Mouse (Mus musculus): ENCODE measurements at regions not wholly inside any gene's neighbourhood (a gene's known extent, or its start where the extent isn't known, plus 50 kb on each side); places are given as distances from the start of the nearest gene placed in this dataset.
A peak's percentile ranks its signal among the peaks of the same experiment; 100 is the strongest.

DNA sequence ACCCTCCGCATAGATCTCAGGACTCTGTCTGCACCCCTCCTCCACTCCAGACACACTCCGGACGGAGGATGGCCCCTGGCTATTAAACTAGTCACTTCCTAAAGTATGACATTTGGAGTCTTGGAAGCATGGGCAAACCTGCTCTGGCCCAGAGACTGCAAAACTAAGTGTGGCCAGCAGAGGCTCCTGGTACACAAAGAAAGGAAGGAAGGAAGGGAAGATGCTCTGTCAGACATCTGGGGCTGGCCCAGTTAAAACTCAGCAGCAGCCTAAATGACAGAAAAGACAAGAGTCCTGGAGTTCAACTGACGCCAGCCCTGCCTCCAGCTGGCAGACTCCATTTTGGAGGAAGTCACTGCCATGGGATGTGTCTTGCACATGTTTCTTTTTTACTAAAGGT lies 137.3 kb upstream of the Azi2 start:
- Histone ChIP-seq H3K36me3 (no peaks in the 10 kb centered on the region), H3K9me3 (replicated peaks) (no peaks in the 10 kb centered on the region), H3K27ac (replicated peaks) (no peak overlapping the region), H3K4me1 (no peaks in the 10 kb centered on the region), H3K4me3 (no peak overlapping the region), H3K27me3 (ENCODE audit: low read depth, poor library complexity, severe bottlenecking) (no peaks in the 10 kb centered on the region)
- DNase-seq (ENCODE audit: low spot score), result peak; percentile 36
- WGBS, result 64% methylated on average over 4 of the region's 4 CpGs

DNA sequence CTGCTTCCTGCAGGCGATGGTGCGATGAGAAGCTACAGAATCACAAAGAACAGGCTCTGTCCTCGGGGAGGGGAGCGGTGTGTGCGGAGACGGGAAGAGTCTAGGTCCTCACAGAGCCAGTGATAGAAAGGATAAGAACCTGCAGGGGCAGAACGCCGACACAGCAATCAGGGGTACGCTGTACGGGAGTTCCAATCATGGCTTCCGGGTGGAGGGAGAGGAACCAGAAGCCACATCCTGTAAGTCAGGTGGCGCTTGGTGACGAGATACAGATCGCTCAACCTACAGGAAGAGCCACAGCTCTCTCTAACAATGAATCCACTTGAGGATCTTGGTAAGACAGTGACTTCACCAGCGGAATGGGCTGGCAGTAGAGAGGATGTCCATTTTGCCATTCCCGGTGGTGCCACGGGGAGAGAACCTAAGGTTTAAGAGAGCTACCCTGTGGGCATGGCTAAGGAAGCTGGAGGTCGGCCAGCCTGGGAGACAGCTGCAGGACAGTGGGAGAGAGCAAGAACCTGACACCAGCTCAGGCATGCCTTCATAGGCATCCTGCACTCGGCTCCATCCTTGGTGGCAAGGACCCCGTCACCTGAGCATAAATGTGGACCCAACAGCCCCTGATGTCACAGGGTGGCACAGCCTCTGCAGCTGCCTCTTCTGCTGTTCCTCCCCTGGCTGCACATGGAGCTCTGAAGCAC lies 137.9 kb upstream of the Azi2 start:
- no peaks in the 10 kb centered on the region for H3K4me1 ChIP-seq
- DNase-seq (ENCODE audit: low spot score), result no peak
- H3K4me3 ChIP-seq, result no peak overlapping the region
- WGBS, result 92% methylated on average over 20 of the region's 20 CpGs
- H3K27ac ChIP-seq (replicated peaks), result no peak overlapping the region
- H3K36me3 ChIP-seq, result no peaks in the 10 kb centered on the region
- no peaks in the 10 kb centered on the region for H3K9me3 ChIP-seq (replicated peaks)
- H3K27me3 ChIP-seq (ENCODE audit: low read depth, poor library complexity, severe bottlenecking), result no peaks in the 10 kb centered on the region

DNA sequence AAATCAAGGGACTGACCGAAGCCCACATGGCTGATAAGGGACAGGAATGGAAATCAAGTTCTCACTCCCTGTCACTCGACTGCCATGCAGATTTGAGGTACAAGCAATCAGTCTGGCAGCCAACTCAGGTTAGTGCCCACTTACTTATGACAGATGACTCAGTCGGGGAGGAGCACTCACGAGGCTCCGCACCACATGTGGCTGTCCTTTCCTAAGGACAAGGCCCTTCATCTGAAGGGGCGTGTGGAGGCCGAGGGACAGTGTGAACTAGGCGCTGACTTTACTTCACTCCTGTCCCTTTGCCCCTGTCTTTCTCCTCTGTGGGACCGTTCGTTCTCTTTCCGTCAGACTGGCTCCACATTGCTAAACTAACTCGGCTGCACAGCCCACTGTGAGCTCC lies 139.7 kb upstream of the Azi2 start:
- Histone ChIP-seq H3K27me3 (ENCODE audit: low read depth, poor library complexity, severe bottlenecking) (no peaks in the 10 kb centered on the region), H3K4me3 (no peak overlapping the region), H3K9me3 (replicated peaks) (no peaks in the 10 kb centered on the region), H3K36me3 (no peaks in the 10 kb centered on the region), H3K4me1 (no peaks in the 10 kb centered on the region), H3K27ac (replicated peaks) (no peak overlapping the region)
- 90% methylated on average over 12 of the region's 12 CpGs for WGBS
- no peak for DNase-seq (ENCODE audit: low spot score)

DNA sequence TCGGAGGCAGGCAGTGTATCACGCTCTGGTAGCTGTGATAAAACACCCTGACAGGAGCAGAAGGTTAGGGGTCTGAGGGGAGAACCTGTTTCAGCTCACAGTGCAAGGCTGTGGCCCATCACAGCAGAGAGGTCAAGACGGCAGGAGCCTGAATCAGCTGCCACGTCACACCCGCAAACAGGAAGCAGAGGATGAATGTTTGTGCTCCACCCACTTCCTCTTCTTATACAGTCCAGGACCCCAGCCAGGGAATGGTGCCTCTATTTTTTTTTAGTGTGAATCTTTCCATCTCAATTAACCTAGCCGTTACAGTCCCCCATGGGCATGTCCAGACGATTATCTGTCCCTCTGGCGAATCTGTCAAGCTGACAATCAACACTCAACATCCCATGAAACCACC lies 143.8 kb upstream of the Azi2 start:
- no peak overlapping the region for H3K27ac ChIP-seq (replicated peaks)
- no peaks in the 10 kb centered on the region for H3K9me3 ChIP-seq (replicated peaks)
- H3K27me3 ChIP-seq (ENCODE audit: low read depth, poor library complexity, severe bottlenecking), result no peaks in the 10 kb centered on the region
- no peak overlapping the region for H3K4me3 ChIP-seq
- 84% methylated on average over 8 of the region's 8 CpGs for WGBS
- no peaks in the 10 kb centered on the region for H3K36me3 ChIP-seq
- no peak for DNase-seq (ENCODE audit: low spot score)
- no peaks in the 10 kb centered on the region for H3K4me1 ChIP-seq

DNA sequence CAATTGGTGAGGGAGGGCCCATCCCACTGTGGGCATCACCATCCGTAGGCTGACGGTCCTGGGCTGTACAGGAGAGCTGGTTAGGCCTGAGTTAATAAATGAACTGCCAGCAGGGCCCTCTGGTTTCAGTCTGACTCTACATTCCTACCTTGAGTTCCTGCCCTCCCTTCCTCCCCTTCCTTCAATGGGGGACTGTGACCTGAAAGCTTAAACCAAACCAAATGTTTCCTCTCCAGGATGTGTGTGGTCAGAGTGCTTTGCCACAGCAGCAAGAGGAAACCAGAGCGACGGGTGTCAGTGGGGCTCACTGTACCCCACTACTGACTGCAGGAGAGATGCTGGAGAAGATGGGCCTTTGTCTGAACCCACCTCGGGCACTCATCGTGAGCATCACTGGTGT lies 147.7 kb upstream of the Azi2 start:
- no peaks in the 10 kb centered on the region for H3K4me1 ChIP-seq
- no peaks in the 10 kb centered on the region for H3K36me3 ChIP-seq
- 86% methylated on average over 6 of the region's 6 CpGs for WGBS
- DNase-seq (ENCODE audit: low spot score), result no peak
- no peak overlapping the region for H3K4me3 ChIP-seq
- H3K9me3 ChIP-seq (replicated peaks), result no peaks in the 10 kb centered on the region
- H3K27ac ChIP-seq (replicated peaks), result no peak overlapping the region
- no peaks in the 10 kb centered on the region for H3K27me3 ChIP-seq (ENCODE audit: low read depth, poor library complexity, severe bottlenecking)

DNA sequence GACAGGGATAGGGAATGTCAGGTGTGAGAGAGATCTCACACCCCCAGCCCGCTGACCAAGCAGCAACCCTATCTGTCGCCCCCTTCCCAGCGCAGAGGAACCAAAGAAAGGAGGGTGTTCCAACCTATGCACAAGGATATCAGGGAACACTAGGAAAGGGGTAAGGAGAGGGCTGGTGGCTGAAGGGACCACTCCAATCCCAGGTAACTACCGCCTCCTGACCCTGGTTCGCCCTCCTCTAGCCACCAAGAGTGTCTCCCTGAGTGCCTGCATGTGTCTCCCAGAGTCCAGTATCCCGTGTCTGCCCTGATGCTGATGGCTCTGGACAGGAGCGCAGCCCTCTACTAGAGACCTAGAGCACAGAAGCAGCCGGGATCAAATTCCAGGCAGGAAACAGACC lies 167.1 kb upstream of the Azi2 start:
- 33% methylated on average over 8 of the region's 8 CpGs for WGBS
- H3K36me3 ChIP-seq, result no peaks in the 10 kb centered on the region
- DNase-seq (ENCODE audit: low spot score), result no peak
- H3K27me3 ChIP-seq (ENCODE audit: low read depth, poor library complexity, severe bottlenecking), result peaks cover 62% of the 10 kb centered on the region
- no peaks in the 10 kb centered on the region for H3K9me3 ChIP-seq (replicated peaks)
- H3K4me3 ChIP-seq, result peak overlapping the region; percentile 75
- H3K27ac ChIP-seq (replicated peaks), result peak overlapping the region; percentile 84; the same call in 1 of the 2 replicates
- peaks cover 19% of the 10 kb centered on the region for H3K4me1 ChIP-seq

DNA sequence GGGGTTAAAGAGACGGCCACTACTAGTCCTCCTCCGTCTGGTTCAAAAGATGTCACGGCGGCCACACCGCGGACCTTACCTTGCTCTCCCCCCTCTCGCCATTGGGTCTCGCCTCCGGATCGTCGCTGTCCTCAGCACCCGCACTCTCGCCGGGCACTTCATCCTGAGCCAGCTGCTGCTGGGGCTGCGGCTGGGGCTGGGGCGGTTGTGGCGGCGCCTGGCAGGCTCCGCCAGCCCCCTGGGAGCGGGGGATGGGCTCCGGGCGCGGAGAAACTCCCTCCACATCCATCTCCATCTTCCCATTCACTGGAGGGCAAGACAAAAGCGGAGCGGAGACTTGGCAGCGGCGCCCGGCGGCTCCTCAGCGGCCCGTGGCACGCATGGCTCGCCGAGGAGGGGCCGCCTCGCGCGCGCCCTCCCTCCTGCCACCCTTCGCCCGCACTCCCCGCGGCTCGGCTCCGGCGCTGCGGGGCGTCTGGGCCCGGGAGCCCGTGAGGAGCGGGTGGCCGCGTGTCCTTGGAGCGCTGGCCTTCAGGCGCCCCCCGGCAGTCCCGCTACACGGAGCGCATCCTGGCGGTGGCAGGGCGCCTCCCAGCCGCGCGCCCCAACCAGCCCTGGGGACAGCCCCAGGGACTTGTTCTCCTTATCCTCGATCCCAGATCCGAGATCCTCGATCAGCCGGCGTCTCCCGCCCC lies 167.8 kb upstream of the Azi2 start:
- Histone ChIP-seq H3K4me1 (peaks cover 19% of the 10 kb centered on the region), H3K9me3 (replicated peaks) (no peaks in the 10 kb centered on the region), H3K36me3 (no peaks in the 10 kb centered on the region), H3K27me3 (ENCODE audit: low read depth, poor library complexity, severe bottlenecking) (peaks cover 62% of the 10 kb centered on the region), H3K27ac (replicated peaks) (peak overlapping the region; percentile 84), H3K4me3 (peak overlapping the region; percentile 75)
- under 1% methylated on average over 66 of the region's 70 CpGs for WGBS
- peak; percentile 59 for DNase-seq (ENCODE audit: low spot score)

DNA sequence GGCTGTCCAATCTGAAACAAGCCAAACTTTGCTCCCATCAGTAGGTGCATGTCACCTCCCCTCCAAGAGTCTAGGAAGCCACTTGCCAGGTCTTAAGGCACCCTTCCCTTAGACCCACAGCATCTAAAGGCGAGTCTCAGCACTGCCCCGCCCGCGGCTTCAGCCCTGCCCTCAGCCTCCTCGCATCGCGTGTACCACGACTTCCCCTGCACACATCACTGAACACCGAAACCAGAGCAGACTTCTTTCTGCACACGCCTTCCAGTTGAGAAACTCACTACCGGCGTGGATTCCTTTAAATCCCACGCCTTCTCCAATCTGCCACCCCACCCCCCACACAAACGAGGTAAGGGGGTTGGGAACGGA lies 168.3 kb upstream of the Azi2 start:
- peak; percentile 43 for DNase-seq (ENCODE audit: low spot score)
- peak overlapping the region; percentile 84 for H3K27ac ChIP-seq (replicated peaks)
- H3K4me1 ChIP-seq, result peaks cover 19% of the 10 kb centered on the region
- H3K36me3 ChIP-seq, result no peaks in the 10 kb centered on the region
- under 1% methylated on average over 15 of the region's 15 CpGs for whole genome bisulfite sequencing
- H3K9me3 ChIP-seq (replicated peaks), result no peaks in the 10 kb centered on the region
- H3K4me3 ChIP-seq, result peak overlapping the region; percentile 75
- H3K27me3 ChIP-seq (ENCODE audit: low read depth, poor library complexity, severe bottlenecking), result peaks cover 62% of the 10 kb centered on the region

DNA sequence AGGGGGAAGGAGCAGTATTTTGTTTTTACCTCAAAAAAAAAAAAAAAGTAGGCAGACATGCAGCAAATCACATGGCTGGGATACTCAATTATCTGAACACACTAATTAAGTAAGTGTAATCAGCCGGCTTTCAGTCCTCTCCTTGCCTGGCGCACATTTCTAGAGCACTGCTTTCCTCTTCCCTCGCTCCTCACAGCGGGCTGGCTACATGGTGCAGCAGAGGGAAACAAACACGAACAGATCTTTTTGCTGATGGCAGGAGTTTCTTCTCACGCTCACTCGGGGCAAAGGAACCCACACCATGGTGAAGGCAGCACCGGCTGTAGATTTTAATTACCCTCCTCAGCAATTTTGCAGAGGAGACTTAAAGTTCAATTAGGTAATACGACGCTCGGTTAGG lies 169.7 kb upstream of the Azi2 start:
- DNase-seq (ENCODE audit: low spot score), result no peak
- Histone ChIP-seq H3K27me3 (ENCODE audit: low read depth, poor library complexity, severe bottlenecking) (peaks cover 60% of the 10 kb centered on the region), H3K36me3 (no peaks in the 10 kb centered on the region), H3K27ac (replicated peaks) (no peak overlapping the region), H3K4me3 (no peak overlapping the region), H3K9me3 (replicated peaks) (no peaks in the 10 kb centered on the region), H3K4me1 (peaks cover 19% of the 10 kb centered on the region)
- 77% methylated on average over 11 of the region's 11 CpGs for WGBS

DNA sequence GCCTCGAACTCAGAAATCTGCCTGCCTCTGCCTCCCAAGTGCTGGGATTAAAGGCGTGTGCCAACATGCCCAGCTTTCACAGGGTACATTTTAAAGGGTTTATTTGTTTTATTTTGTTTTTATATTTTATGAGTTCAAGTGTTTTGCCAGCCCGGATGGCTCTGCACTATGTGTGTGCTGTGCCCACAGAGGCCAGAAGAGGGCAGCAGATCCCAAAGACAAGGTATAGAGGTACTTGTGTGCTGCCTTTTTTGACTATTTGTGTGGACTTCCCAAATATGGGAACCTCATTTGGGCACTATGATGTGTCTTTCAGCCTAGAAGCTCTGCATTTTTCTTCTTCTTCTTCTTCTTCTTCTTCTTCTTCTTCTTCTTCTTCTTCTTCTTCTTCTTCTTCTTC lies 176.4 kb upstream of the Azi2 start:
- Histone ChIP-seq H3K36me3 (no peaks in the 10 kb centered on the region), H3K27ac (replicated peaks) (no peak overlapping the region), H3K4me3 (no peak overlapping the region), H3K4me1 (no peaks in the 10 kb centered on the region), H3K27me3 (ENCODE audit: low read depth, poor library complexity, severe bottlenecking) (no peaks in the 10 kb centered on the region), H3K9me3 (replicated peaks) (no peaks in the 10 kb centered on the region)
- DNase-seq (ENCODE audit: low spot score), result no peak
- 90% methylated on average over 3 of the region's 3 CpGs for WGBS

DNA sequence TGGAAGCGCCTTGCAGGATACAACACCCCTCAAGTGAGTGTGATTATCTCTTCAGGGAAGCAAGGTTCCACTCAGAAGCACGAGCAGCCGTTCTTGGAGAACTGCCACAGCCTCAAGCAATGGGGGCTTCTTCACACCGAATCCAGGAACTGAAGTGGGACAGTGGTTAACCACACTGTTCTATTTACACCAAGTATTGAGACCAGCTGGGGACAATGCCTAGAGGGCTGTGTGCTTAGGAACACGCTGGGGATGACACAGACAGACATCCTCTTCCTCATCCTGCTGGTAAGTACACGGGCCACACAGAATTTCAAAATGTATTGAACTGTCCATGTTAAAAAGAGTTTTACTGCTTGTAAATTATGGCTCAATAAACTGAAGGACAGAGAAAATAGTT lies 177.0 kb upstream of the Azi2 start:
- 88% methylated on average over 6 of the region's 6 CpGs for WGBS
- H3K4me1 ChIP-seq, result peaks cover 3% of the 10 kb centered on the region; the same call in 1 of the 2 replicates
- H3K27ac ChIP-seq (replicated peaks), result no peak overlapping the region
- no peaks in the 10 kb centered on the region for H3K9me3 ChIP-seq (replicated peaks)
- no peaks in the 10 kb centered on the region for H3K36me3 ChIP-seq
- DNase-seq (ENCODE audit: low spot score), result no peak
- no peak overlapping the region for H3K4me3 ChIP-seq
- H3K27me3 ChIP-seq (ENCODE audit: low read depth, poor library complexity, severe bottlenecking), result no peaks in the 10 kb centered on the region

DNA sequence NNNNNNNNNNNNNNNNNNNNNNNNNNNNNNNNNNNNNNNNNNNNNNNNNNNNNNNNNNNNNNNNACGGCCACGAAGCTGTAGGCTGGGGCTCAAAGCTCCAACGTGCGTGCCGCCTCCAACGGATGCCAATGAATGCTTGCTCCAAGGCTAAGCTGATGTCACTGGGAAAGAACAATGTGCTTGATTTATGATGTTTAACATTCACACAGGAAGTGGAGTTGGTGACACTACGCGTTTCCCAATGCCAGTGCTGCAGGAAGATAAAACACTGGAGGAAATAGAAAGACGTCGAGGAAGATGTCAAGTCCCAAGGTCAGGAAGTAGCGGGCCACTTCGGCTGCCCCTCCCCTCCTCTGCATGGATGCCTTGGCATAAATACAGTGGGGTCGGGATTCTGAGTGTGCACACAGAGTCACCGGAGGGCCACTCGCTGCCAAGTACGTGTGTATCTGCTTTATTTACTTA lies 180.7 kb upstream of the Azi2 start:
- Histone ChIP-seq H3K36me3 (no peaks in the 10 kb centered on the region), H3K4me3 (no peak overlapping the region), H3K27ac (replicated peaks) (no peak overlapping the region), H3K9me3 (replicated peaks) (no peaks in the 10 kb centered on the region), H3K27me3 (ENCODE audit: low read depth, poor library complexity, severe bottlenecking) (no peaks in the 10 kb centered on the region), H3K4me1 (peaks cover 4% of the 10 kb centered on the region; the same call in 1 of the 2 replicates)
- DNase-seq (ENCODE audit: low spot score), result no peak
- WGBS, result 91% methylated on average over 16 of the region's 16 CpGs

DNA sequence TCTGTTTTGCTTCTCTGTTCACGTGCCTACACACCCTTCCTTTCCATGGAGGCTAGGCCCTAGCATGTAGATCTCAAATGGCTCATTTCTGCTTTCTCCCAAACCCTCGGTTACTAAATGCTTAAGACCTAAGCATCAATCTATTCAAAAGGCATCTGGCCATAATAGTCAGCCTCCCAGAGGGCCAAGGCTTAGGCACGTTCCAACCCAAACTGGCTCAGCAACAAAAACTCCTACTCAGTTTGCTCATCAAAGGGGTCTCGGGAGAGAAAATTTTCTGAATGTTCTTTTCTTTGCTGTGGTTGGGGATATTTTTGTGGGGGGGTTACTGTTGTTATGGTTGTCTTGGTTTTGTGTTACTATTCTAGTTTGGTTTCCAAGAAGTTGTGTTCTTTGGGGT lies 196.8 kb upstream of the Azi2 start:
- H3K9me3 ChIP-seq (replicated peaks), result no peaks in the 10 kb centered on the region
- H3K4me3 ChIP-seq, result no peak overlapping the region
- DNase-seq (ENCODE audit: low spot score), result no peak
- no peaks in the 10 kb centered on the region for H3K36me3 ChIP-seq
- H3K27ac ChIP-seq (replicated peaks), result no peak overlapping the region
- no peaks in the 10 kb centered on the region for H3K27me3 ChIP-seq (ENCODE audit: low read depth, poor library complexity, severe bottlenecking)
- 81% methylated on average over 4 of the region's 4 CpGs for WGBS
- no peaks in the 10 kb centered on the region for H3K4me1 ChIP-seq

All from midbrain, embryonic 10.5 days (tissue).